Mouse (Mus musculus): ENCODE measurements around the gene Fbp2. TPM values are rescaled to one million over a fixed set of nuclear protein-coding genes. Genes with fewer than 3 reads are reported as not detected.

The Fbp2 gene
- polyA plus RNA-seq, 1 experiment from 2014 or later: 2.7 TPM

GRCm38 (mm10) chr13:62882856-62883255 is 24.6 kb upstream of the Fbp2 start:
- Histone ChIP-seq H3K36me3 (no peaks in the 10 kb centered on the region), H3K4me2 (no peak overlapping the region), H3K9me3 (no peaks in the 10 kb centered on the region), H3K4me1 (peaks cover 5% of the 10 kb centered on the region), H3K27ac (no peak overlapping the region), H3K9ac (no peak overlapping the region), H3K4me3 (no peak overlapping the region), H3K27me3 (peaks cover 12% of the 10 kb centered on the region)
- 82% methylated on average over 5 of the region's 5 CpGs for WGBS
- no peak for ATAC-seq (ENCODE audit: insufficient number of reproducible peaks, low FRiP score, low TSS enrichment, low read depth)

GRCm38 (mm10) chr13:62881336-62881735 is 23.1 kb upstream of the Fbp2 start:
- H3K27ac ChIP-seq: no peak overlapping the region
- no peaks in the 10 kb centered on the region for H3K9me3 ChIP-seq
- no peaks in the 10 kb centered on the region for H3K27me3 ChIP-seq
- H3K4me3 ChIP-seq: no peak overlapping the region
- no peak overlapping the region for H3K9ac ChIP-seq
- no peaks in the 10 kb centered on the region for H3K4me1 ChIP-seq
- no peak for ATAC-seq (ENCODE audit: insufficient number of reproducible peaks, low FRiP score, low TSS enrichment, low read depth)
- H3K36me3 ChIP-seq: no peaks in the 10 kb centered on the region
- no peak overlapping the region for H3K4me2 ChIP-seq
- 80% methylated on average over 9 of the region's 9 CpGs for WGBS

- no peaks in the 10 kb centered on the region for H3K9me3 ChIP-seq
- 53% methylated on average over 8 of the region's 8 CpGs for WGBS
- no peak overlapping the region for H3K27ac ChIP-seq
- H3K9ac ChIP-seq: no peak overlapping the region
- no peaks in the 10 kb centered on the region for H3K4me1 ChIP-seq
- H3K27me3 ChIP-seq: no peaks in the 10 kb centered on the region
- no peak overlapping the region for H3K4me3 ChIP-seq
- ATAC-seq (ENCODE audit: insufficient number of reproducible peaks, low FRiP score, low TSS enrichment, low read depth): no peak
- H3K36me3 ChIP-seq: no peaks in the 10 kb centered on the region
- H3K4me2 ChIP-seq: no peak overlapping the region
These were observed 21.8 kb upstream of the Fbp2 start for GRCm38 (mm10) chr13:62879831-62880615.

GRCm38 (mm10) chr13:62879411-62879810 is 21.2 kb upstream of the Fbp2 start:
- 46% methylated on average over 6 of the region's 6 CpGs for WGBS
- Histone ChIP-seq H3K9me3 (no peaks in the 10 kb centered on the region), H3K9ac (no peak overlapping the region), H3K27me3 (no peaks in the 10 kb centered on the region), H3K4me2 (no peak overlapping the region), H3K4me1 (no peaks in the 10 kb centered on the region), H3K27ac (no peak overlapping the region), H3K4me3 (no peak overlapping the region), H3K36me3 (no peaks in the 10 kb centered on the region)
- ATAC-seq (ENCODE audit: insufficient number of reproducible peaks, low FRiP score, low TSS enrichment, low read depth): no peak

DNA sequence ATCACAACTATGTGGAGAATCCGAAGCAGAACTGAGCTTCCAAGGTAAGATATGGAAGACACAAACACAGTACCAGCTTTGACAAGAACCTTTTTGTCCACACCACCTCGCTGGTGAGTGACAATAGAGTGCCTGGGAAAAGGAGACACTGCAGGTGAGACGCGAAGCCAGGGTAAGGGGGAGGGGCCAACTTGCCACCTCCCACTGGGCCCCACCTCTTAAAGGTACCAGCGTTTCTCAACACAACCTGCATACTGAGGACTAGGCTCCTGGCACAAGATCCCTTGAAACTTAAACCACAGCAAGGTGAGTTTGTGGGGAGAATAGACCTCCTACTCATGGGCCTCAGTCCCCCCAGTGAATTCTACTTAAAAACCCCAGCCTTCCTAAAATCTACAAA is 19.0 kb upstream of the Fbp2 start:
- Histone ChIP-seq H3K9ac (no peak overlapping the region), H3K27ac (no peak overlapping the region), H3K4me2 (no peak overlapping the region), H3K4me1 (no peaks in the 10 kb centered on the region), H3K9me3 (no peaks in the 10 kb centered on the region), H3K36me3 (no peaks in the 10 kb centered on the region), H3K27me3 (no peaks in the 10 kb centered on the region), H3K4me3 (no peak overlapping the region)
- WGBS: 15% methylated on average over 5 of the region's 5 CpGs
- peak; percentile 40; the same call in 1 of the 2 replicates for ATAC-seq (ENCODE audit: insufficient number of reproducible peaks, low FRiP score, low TSS enrichment, low read depth)

DNA sequence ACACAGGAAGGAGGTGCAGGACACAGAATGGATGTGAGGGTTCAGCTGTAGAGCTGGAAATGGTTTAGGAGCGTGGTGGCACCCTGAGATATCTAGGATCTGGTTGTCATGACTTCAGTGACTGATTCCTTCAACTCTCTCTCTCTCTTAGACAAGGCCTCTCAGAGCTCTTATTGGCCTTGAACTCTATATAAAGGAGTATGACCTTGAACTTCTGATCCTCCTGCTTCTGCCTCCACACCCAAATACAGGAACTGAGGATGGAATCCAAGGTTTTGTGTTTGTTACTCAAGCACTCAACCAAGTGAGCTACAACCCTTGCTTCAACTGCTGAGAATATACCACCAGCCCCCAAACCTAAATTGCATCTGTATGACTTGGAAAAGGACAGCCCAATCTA is 17.9 kb upstream of the Fbp2 start:
- Histone ChIP-seq H3K4me3 (no peak overlapping the region), H3K27me3 (no peaks in the 10 kb centered on the region), H3K4me2 (no peak overlapping the region), H3K9ac (no peak overlapping the region), H3K27ac (no peak overlapping the region), H3K4me1 (no peaks in the 10 kb centered on the region), H3K9me3 (no peaks in the 10 kb centered on the region), H3K36me3 (no peaks in the 10 kb centered on the region)
- no peak for ATAC-seq (ENCODE audit: insufficient number of reproducible peaks, low FRiP score, low TSS enrichment, low read depth)
- WGBS: 77% methylated on average over 1 of the region's 1 CpGs

DNA sequence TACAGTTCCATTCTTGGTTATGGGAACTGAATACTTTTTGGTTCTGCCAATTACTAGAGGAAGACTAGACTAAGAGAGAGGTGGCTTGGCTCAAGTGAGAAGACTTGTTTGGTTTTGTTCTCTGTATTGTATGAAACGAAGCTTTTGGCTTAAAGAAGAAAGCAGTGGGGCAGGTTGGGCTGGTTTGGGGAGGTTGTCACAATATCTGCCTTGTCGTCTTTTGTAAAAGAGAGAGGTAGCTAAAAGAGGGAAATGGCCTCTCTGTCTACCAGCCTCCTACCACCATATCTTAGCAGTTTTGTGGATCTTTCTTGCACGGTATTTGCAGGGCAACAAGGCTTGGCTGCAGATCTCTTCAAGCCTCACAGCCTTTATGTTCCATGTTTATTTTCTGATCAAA is 14.0 kb upstream of the Fbp2 start:
- H3K36me3 ChIP-seq: no peaks in the 10 kb centered on the region
- no peaks in the 10 kb centered on the region for H3K27me3 ChIP-seq
- ATAC-seq (ENCODE audit: insufficient number of reproducible peaks, low FRiP score, low TSS enrichment, low read depth): no peak
- H3K27ac ChIP-seq: no peak overlapping the region
- peaks cover 7% of the 10 kb centered on the region; the same call in 1 of the 2 replicates for H3K4me1 ChIP-seq
- 57% methylated on average over 3 of the region's 3 CpGs for WGBS
- no peak overlapping the region for H3K9ac ChIP-seq
- H3K9me3 ChIP-seq: no peaks in the 10 kb centered on the region
- H3K4me2 ChIP-seq: no peak overlapping the region
- H3K4me3 ChIP-seq: no peak overlapping the region

GRCm38 (mm10) chr13:62870605-62871004 is 12.4 kb upstream of the Fbp2 start:
- Histone ChIP-seq H3K27ac (no peak overlapping the region), H3K27me3 (no peaks in the 10 kb centered on the region), H3K4me3 (no peak overlapping the region), H3K4me2 (no peak overlapping the region), H3K9me3 (no peaks in the 10 kb centered on the region), H3K36me3 (no peaks in the 10 kb centered on the region), H3K4me1 (peaks cover 23% of the 10 kb centered on the region), H3K9ac (no peak overlapping the region)
- WGBS: 74% methylated on average over 2 of the region's 2 CpGs
- no peak for ATAC-seq (ENCODE audit: insufficient number of reproducible peaks, low FRiP score, low TSS enrichment, low read depth)

GRCm38 (mm10) chr13:62866817-62867216 is 8.6 kb upstream of the Fbp2 start:
- H3K36me3 ChIP-seq: no peaks in the 10 kb centered on the region
- no peaks in the 10 kb centered on the region for H3K27me3 ChIP-seq
- peak overlapping the region; percentile 87 for H3K27ac ChIP-seq
- H3K4me3 ChIP-seq: no peak overlapping the region
- no peak overlapping the region for H3K4me2 ChIP-seq
- no peaks in the 10 kb centered on the region for H3K9me3 ChIP-seq
- H3K9ac ChIP-seq: no peak overlapping the region
- peaks cover 37% of the 10 kb centered on the region for H3K4me1 ChIP-seq
- 29% methylated on average over 4 of the region's 4 CpGs for WGBS
- no peak for ATAC-seq (ENCODE audit: insufficient number of reproducible peaks, low FRiP score, low TSS enrichment, low read depth)

DNA sequence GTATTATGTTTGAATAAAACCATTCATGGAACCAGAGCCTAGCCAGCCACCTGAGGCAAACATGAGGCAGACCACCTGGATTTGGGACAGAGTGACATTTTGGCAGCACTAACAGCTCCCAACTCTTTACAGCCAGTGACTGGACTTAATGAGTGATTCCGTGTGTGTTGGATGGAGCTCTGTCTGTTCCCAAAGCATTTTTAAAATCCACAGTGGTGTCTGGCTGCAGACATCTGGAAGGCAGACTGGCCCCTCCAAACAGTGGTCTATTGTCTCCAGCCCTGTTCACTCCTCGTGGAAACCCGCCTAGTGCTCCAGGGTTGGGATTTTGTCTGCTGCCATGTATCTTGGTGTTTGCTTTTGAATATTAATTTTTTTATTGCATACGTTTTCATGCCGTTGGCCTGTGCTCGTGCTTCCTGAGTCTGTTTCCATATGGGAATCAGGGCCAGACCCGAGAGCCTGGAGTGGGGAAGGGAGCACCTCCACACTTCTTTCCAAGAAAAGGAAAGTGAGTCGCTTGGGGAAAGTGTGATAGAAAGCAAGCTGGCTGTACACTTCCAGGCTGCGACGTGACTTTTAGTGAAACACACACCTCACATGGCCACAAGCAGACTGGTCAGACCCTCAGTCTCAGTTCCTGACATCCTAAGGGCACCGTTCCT is 7.6 kb upstream of the Fbp2 start:
- Histone ChIP-seq H3K4me1 (peaks cover 38% of the 10 kb centered on the region), H3K4me2 (no peak overlapping the region), H3K9me3 (no peaks in the 10 kb centered on the region), H3K4me3 (no peak overlapping the region), H3K27me3 (no peaks in the 10 kb centered on the region), H3K27ac (peak overlapping the region; percentile 87), H3K9ac (no peak overlapping the region), H3K36me3 (no peaks in the 10 kb centered on the region)
- WGBS: 33% methylated on average over 11 of the region's 11 CpGs
- ATAC-seq (ENCODE audit: insufficient number of reproducible peaks, low FRiP score, low TSS enrichment, low read depth): peak; percentile 82

DNA sequence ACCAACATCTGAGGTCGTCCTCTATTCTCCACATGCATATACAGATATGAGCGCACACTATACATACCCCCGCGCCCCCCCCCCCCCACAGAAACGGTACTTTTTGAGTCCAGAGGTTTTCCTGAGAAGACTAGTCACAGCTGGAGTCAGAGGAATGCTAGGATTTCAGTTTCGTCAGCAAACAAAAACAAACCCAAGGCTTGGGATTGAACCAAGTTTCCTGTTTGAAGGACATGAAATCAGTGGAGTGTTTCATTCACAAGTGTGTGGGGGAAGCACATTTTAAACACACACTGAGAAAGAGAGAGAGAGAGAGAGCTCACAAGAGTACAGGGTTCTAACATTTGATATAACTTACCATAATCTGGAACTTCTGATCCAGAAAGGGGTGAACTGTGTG is 5.5 kb upstream of the Fbp2 start:
- Histone ChIP-seq H3K4me3 (no peak overlapping the region), H3K9ac (no peak overlapping the region), H3K27me3 (no peaks in the 10 kb centered on the region), H3K36me3 (no peaks in the 10 kb centered on the region), H3K9me3 (no peaks in the 10 kb centered on the region), H3K4me1 (peaks cover 38% of the 10 kb centered on the region), H3K4me2 (no peak overlapping the region), H3K27ac (no peak overlapping the region)
- ATAC-seq (ENCODE audit: insufficient number of reproducible peaks, low FRiP score, low TSS enrichment, low read depth): no peak
- 73% methylated on average over 6 of the region's 6 CpGs for WGBS

- Histone ChIP-seq H3K9ac (no peak overlapping the region), H3K4me2 (no peak overlapping the region), H3K27me3 (no peaks in the 10 kb centered on the region), H3K9me3 (no peaks in the 10 kb centered on the region), H3K4me1 (peaks cover 44% of the 10 kb centered on the region), H3K36me3 (no peaks in the 10 kb centered on the region), H3K27ac (no peak overlapping the region), H3K4me3 (no peak overlapping the region)
- 91% methylated on average over 3 of the region's 3 CpGs for WGBS
- no peak for ATAC-seq (ENCODE audit: insufficient number of reproducible peaks, low FRiP score, low TSS enrichment, low read depth)
These were observed 4.7 kb upstream of the Fbp2 start for GRCm38 (mm10) chr13:62862875-62863274.
